Mouse (Mus musculus) midbrain, embryonic 15.5 days (tissue): Measurements from ENCODE around the gene Washc1. TPM values are rescaled to one million over a fixed set of nuclear protein-coding genes. Genes with fewer than 3 reads are reported as not detected.

ENCODE experiments used
- polyA plus RNA-seq: library from polyadenylated mRNA; unstranded; fragments of >200 nt; fragmentation: Nextera tagmentation; extraction: Ambion mirVana; gene quantifications from 2 replicates; pipeline ENCODE4 v1.2.1, GENCODE M21; 2015

Washc1 gene
- polyA plus RNA-seq, 1 experiment from 2014 or later = 46.3 TPM

Other genes with a start within 250 kb of the Washc1 start
- gene Ralbp1, start 225.7 kb upstream of the Washc1 start, polyA plus RNA-seq = 57.6 and 67.4 TPM in 2 replicates
- gene Twsg1, start 160.3 kb upstream of the Washc1 start, polyA plus RNA-seq = 56.8 and 59.1 TPM in 2 replicates
- 161 and 170 TPM in 2 replicates for gene Ankrd12, start 34.5 kb upstream of the Washc1 start, polyA plus RNA-seq
- gene Ndufv2, start 10.0 kb upstream of the Washc1 start, polyA plus RNA-seq = 341 and 355 TPM in 2 replicates
- gene Ddx11, start 12.0 kb downstream of the Washc1 start, polyA plus RNA-seq = 4.9 and 6.0 TPM in 2 replicates